30 mouse cellular contexts compared by ENCODE assay signal in the genomic region with DNA sequence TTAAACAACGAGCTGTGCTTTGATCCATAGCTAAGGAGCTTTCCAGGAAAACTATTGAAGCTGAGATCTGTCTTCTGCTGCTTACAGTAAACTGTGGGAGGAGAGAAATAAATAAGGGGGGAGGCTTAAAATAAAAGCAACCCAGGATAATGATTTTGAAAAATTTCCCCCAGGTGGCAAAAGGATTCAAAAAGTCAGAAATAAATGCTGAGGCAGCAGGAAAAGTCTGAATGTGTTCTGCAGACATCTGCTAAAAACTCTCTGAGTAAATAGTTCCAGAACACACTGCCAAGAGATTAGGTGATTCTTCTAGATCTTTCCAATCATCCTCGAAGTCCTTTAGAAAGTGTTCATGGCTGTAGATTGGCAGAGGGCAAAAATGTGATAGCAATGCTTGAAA.
"Had no signal": no experiment of that assay in that cellular context is flagged by ENCODE, and none has a peak within 500 bp of the region (broad histone marks: within the 10 kb centered on the region; RNA-seq: fewer than 3 reads in every experiment).

No protein-coding gene starts in this region.

- DNase-seq: left cerebral cortex, postnatal 4 days; liver; liver, embryonic 13.5 days; liver, postnatal 0 days; lung, adult 18-20 months; lung, adult 2 months; lung, embryonic 14.5 days; lung, postnatal 10 days; lung, postnatal 14 days; lung, postnatal 36 days; lung, postnatal 4 days; midbrain, embryonic 14.5 days had no signal

- H3K27ac ChIP-seq: limb, embryonic 10.5 days; limb, embryonic 12.5 days; limb, embryonic 13.5 days; limb, embryonic 15.5 days; liver, embryonic 12.5 days; liver, embryonic 13.5 days; liver, embryonic 14.5 days; liver, embryonic 15.5 days; lung, embryonic 15.5 days; macrophage; midbrain, embryonic 10.5 days; midbrain, embryonic 12.5 days; midbrain, embryonic 13.5 days; midbrain, embryonic 15.5 days; neural tube, embryonic 12.5 days had no signal

- H3K4me2 ChIP-seq: limb, embryonic 12.5 days; limb, embryonic 13.5 days; limb, embryonic 15.5 days; liver, embryonic 11.5 days; liver, embryonic 12.5 days; liver, embryonic 13.5 days; liver, embryonic 15.5 days; lung, embryonic 14.5 days; lung, embryonic 15.5 days; midbrain, embryonic 11.5 days; midbrain, embryonic 12.5 days; midbrain, embryonic 13.5 days; midbrain, embryonic 15.5 days; neural tube, embryonic 12.5 days had no signal

- H3K9me3 ChIP-seq: limb, embryonic 10.5 days; limb, embryonic 12.5 days; limb, embryonic 13.5 days; limb, embryonic 15.5 days; liver, embryonic 12.5 days; liver, embryonic 13.5 days; liver, embryonic 15.5 days; lung, embryonic 15.5 days; megakaryocyte, embryonic 14.5 days; midbrain, embryonic 10.5 days; midbrain, embryonic 12.5 days; midbrain, embryonic 13.5 days; midbrain, embryonic 15.5 days; neural tube, embryonic 12.5 days had no signal

- H3K27me3 ChIP-seq: limb, embryonic 12.5 days; limb, embryonic 13.5 days; limb, embryonic 15.5 days; liver, embryonic 12.5 days; liver, embryonic 13.5 days; liver, embryonic 15.5 days; lung, embryonic 15.5 days; midbrain, embryonic 12.5 days; midbrain, embryonic 13.5 days; midbrain, embryonic 15.5 days; neural tube, embryonic 12.5 days had no signal

- H3K9ac ChIP-seq: limb, embryonic 12.5 days; limb, embryonic 13.5 days; limb, embryonic 15.5 days; liver, embryonic 12.5 days; liver, embryonic 13.5 days; liver, embryonic 14.5 days; liver, embryonic 15.5 days; liver, postnatal 0 days; lung, embryonic 14.5 days; lung, embryonic 15.5 days; midbrain, embryonic 12.5 days; midbrain, embryonic 13.5 days; midbrain, embryonic 15.5 days; neural tube, embryonic 12.5 days had no signal

- H3K4me3 ChIP-seq: limb, embryonic 10.5 days; limb, embryonic 12.5 days; limb, embryonic 13.5 days; limb, embryonic 15.5 days; liver, embryonic 12.5 days; liver, embryonic 13.5 days; liver, embryonic 15.5 days; lung, embryonic 15.5 days; megakaryocyte, embryonic 14.5 days; midbrain, embryonic 10.5 days; midbrain, embryonic 12.5 days; midbrain, embryonic 13.5 days; midbrain, embryonic 15.5 days; myocyte; neural tube, embryonic 12.5 days had no signal

- H3K36me3 ChIP-seq: limb, embryonic 10.5 days; limb, embryonic 12.5 days; limb, embryonic 13.5 days; limb, embryonic 15.5 days; liver, embryonic 12.5 days; liver, embryonic 13.5 days; liver, embryonic 15.5 days; lung, embryonic 15.5 days; midbrain, embryonic 10.5 days; midbrain, embryonic 12.5 days; midbrain, embryonic 13.5 days; midbrain, embryonic 15.5 days; neural tube, embryonic 12.5 days had no signal

- H3K4me1 ChIP-seq: limb, embryonic 10.5 days; limb, embryonic 12.5 days; limb, embryonic 13.5 days; limb, embryonic 15.5 days; liver, embryonic 12.5 days; liver, embryonic 13.5 days; liver, embryonic 15.5 days; lung, embryonic 15.5 days; megakaryocyte, embryonic 14.5 days; midbrain, embryonic 10.5 days; midbrain, embryonic 12.5 days; midbrain, embryonic 13.5 days; midbrain, embryonic 15.5 days; neural tube, embryonic 12.5 days had no signal
